Mouse (Mus musculus): ENCODE measurements around the gene Adam22. TPM values are rescaled to one million over a fixed set of nuclear protein-coding genes. Genes with fewer than 3 reads are reported as not detected.

The Adam22 gene
- polyA plus RNA-seq, 1 experiment from 2014 or later = 2.2 TPM

DNA sequence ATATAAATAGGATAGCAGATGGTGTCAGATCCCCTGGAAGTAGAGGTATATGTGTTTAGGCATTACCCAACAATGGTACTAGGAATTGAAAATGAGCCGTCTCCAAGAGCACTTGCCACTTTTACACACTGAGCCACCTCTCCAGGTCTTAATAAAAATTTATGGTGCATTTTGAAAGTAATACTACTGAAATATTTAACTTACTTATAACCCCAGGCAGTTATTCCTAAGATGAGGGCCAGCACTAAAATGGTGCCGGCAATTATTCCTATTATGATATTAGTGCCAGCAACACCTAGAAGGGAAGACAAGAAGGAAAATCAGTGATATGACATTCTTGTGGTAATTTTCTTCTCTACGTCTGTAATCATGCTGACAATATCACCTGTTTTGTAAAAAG, 256.3 kb downstream of the Adam22 start:
- Histone ChIP-seq H3K9ac (ENCODE audit: low read depth, low read length) (no peak overlapping the region), H3K36me3 (ENCODE audit: control insufficient read depth, insufficient read depth, low read length) (no peaks in the 10 kb centered on the region), H3K4me1 (replicated peaks; ENCODE audit: control insufficient read depth, insufficient read depth, low read length) (no peaks in the 10 kb centered on the region), H3K27me3 (replicated peaks; ENCODE audit: control insufficient read depth, insufficient read depth, low read length) (no peaks in the 10 kb centered on the region), H3K4me2 (no peak overlapping the region), H3K4me3 (ENCODE audit: low read depth, low read length) (no peak overlapping the region), H3K9me3 (ENCODE audit: control insufficient read depth, low read length) (no peaks in the 10 kb centered on the region), H3K27ac (ENCODE audit: low read depth, low read length) (no peak overlapping the region)
- DNase-seq (ENCODE audit: low spot score) (no peak), ATAC-seq (replicated peaks; ENCODE audit: low FRiP score) (no peak)
- 87% methylated on average over 3 of the region's 3 CpGs for WGBS

DNA sequence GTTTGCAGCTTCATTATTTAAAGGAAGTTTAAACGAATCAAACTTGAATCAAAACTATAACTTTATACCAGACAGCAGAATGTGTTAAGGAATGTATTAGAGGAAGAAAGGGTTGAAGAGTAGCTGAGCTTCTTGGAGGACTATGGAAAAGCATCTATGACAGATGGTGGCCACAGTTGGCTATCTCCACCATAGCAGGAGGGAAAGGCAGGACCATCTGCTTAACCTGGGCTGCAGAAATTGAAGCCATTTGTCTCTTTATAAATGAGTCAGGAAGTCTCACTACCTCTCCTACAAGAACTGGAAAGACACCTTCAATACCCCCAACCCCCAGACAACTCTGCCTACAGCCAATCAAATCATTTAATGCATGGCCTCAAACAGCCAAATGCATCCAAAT, 272.3 kb downstream of the Adam22 start:
- H3K9ac ChIP-seq (ENCODE audit: low read depth, low read length) = no peak overlapping the region
- H3K4me1 ChIP-seq (replicated peaks; ENCODE audit: control insufficient read depth, insufficient read depth, low read length) = no peaks in the 10 kb centered on the region
- no peaks in the 10 kb centered on the region for H3K27me3 ChIP-seq (replicated peaks; ENCODE audit: control insufficient read depth, insufficient read depth, low read length)
- no peak for DNase-seq (ENCODE audit: low spot score)
- no peak overlapping the region for H3K27ac ChIP-seq (ENCODE audit: low read depth, low read length)
- H3K4me3 ChIP-seq (ENCODE audit: low read depth, low read length) = no peak overlapping the region
- H3K36me3 ChIP-seq (ENCODE audit: control insufficient read depth, insufficient read depth, low read length) = no peaks in the 10 kb centered on the region
- H3K4me2 ChIP-seq = no peak overlapping the region
- no peak for ATAC-seq (replicated peaks; ENCODE audit: low FRiP score)
- H3K9me3 ChIP-seq (ENCODE audit: control insufficient read depth, low read length) = no peaks in the 10 kb centered on the region
- WGBS = 74% methylated on average over 1 of the region's 1 CpGs

DNA sequence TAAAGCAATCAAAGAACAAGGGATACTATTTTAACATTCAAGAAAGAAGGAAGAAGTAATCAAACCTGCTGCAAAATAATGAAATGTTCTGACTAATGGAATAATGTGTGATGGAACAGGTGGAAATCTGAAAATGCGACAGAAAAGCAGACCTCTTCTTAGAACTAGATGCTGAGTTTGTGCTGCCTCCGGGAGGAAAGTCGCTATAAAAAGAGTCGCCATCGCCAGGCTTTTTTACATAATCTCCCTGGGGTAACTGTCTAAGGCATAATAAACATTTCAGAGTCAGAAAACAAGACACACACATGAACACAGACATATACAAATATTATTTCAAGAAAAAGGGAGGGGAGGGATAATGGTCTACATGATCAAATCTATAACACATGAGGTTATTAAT, 273.0 kb downstream of the Adam22 start:
- no peaks in the 10 kb centered on the region for H3K27me3 ChIP-seq (replicated peaks; ENCODE audit: control insufficient read depth, insufficient read depth, low read length)
- no peaks in the 10 kb centered on the region for H3K36me3 ChIP-seq (ENCODE audit: control insufficient read depth, insufficient read depth, low read length)
- no peaks in the 10 kb centered on the region for H3K9me3 ChIP-seq (ENCODE audit: control insufficient read depth, low read length)
- H3K9ac ChIP-seq (ENCODE audit: low read depth, low read length) = no peak overlapping the region
- H3K4me3 ChIP-seq (ENCODE audit: low read depth, low read length) = no peak overlapping the region
- no peak overlapping the region for H3K4me2 ChIP-seq
- H3K27ac ChIP-seq (ENCODE audit: low read depth, low read length) = no peak overlapping the region
- DNase-seq (ENCODE audit: low spot score) (no peak), ATAC-seq (replicated peaks; ENCODE audit: low FRiP score) (no peak)
- no peaks in the 10 kb centered on the region for H3K4me1 ChIP-seq (replicated peaks; ENCODE audit: control insufficient read depth, insufficient read depth, low read length)
- 77% methylated on average over 5 of the region's 5 CpGs for WGBS

DNA sequence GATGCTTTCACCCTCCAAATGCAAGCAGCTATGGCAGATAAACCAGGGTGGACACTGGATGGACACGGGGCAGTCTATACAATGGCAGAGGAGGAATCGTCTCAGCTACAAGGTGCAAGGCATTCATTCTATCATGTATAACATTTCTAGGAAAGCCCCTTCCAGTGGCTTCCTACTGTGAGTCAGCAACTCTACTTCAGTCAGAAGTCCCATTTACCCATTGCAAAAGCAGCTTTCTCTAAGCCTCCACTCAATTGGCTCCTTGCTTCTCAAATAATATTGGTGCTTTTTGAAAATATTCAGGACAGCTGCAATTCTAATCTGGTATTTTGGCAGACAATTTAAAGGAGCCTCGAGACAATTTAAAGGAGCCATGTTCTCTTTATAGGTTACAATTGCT, 279.8 kb downstream of the Adam22 start:
- WGBS = 77% methylated on average over 3 of the region's 3 CpGs
- Histone ChIP-seq H3K9me3 (ENCODE audit: control insufficient read depth, low read length) (no peaks in the 10 kb centered on the region), H3K27me3 (replicated peaks; ENCODE audit: control insufficient read depth, insufficient read depth, low read length) (no peaks in the 10 kb centered on the region), H3K27ac (ENCODE audit: low read depth, low read length) (no peak overlapping the region), H3K4me2 (no peak overlapping the region), H3K36me3 (ENCODE audit: control insufficient read depth, insufficient read depth, low read length) (no peaks in the 10 kb centered on the region), H3K4me1 (replicated peaks; ENCODE audit: control insufficient read depth, insufficient read depth, low read length) (no peaks in the 10 kb centered on the region), H3K4me3 (ENCODE audit: low read depth, low read length) (no peak overlapping the region), H3K9ac (ENCODE audit: low read depth, low read length) (no peak overlapping the region)
- no peak for ATAC-seq (replicated peaks; ENCODE audit: low FRiP score)
- DNase-seq (ENCODE audit: low spot score) = no peak

DNA sequence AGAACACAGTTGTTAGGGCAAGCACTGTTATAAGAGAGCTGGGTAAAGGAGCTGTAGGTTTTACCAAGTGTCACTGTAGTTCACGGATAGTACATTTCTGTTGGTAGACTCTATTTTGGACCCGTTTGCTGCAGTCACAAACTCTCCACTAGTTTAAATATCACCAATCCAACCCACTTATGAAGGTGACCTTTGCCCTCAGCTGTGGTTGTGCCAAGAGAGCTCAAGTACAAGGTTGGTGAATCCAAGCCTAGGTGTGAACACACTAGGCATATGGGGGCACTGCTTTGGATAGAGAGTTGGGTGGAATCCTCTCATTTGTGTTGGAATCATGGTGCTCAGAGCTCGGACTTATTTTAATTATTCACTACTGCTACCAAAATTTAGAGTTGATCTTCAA, 282.3 kb downstream of the Adam22 start:
- Histone ChIP-seq H3K36me3 (ENCODE audit: control insufficient read depth, insufficient read depth, low read length) (no peaks in the 10 kb centered on the region), H3K27ac (ENCODE audit: low read depth, low read length) (no peak overlapping the region), H3K9ac (ENCODE audit: low read depth, low read length) (no peak overlapping the region), H3K4me3 (ENCODE audit: low read depth, low read length) (no peak overlapping the region), H3K9me3 (ENCODE audit: control insufficient read depth, low read length) (no peaks in the 10 kb centered on the region), H3K27me3 (replicated peaks; ENCODE audit: control insufficient read depth, insufficient read depth, low read length) (no peaks in the 10 kb centered on the region), H3K4me2 (no peak overlapping the region), H3K4me1 (replicated peaks; ENCODE audit: control insufficient read depth, insufficient read depth, low read length) (no peaks in the 10 kb centered on the region)
- ATAC-seq (replicated peaks; ENCODE audit: low FRiP score) (no peak), DNase-seq (ENCODE audit: low spot score) (no peak)
- WGBS = 93% methylated on average over 3 of the region's 3 CpGs

DNA sequence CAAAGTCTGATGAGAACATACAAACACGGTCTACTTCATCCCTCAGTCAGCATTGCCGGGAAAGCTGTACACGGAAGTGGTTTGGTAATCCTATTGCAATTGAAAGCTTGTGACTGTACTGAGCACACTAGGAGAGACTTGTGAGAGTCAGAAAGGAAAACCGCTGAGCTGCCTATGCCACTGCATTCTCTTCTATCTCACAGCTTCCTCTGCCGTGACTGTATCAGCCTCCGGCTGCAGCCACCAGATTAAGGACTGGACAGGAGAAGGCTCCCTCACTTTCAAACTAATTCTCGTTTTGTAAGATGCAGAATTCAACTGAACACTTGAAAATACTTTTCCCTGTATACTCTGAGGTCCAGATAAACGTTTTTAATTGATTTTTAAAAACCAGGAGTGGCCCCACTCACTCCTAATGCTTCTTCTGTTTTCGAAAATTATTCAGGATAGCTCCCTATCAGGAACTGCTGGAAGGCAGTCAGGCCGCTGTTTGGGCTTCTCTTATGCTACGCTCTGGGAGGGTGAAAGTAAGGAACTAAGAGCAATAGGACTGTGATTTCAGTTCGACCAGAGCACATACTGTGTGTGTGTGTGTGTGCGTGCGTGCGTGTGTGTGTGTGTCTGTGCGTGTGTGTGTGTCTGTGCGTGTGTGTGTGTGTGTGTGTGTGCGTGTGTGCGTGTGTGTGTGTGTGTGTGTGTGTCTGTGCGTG, 285.0 kb downstream of the Adam22 start:
- 61% methylated on average over 20 of the region's 20 CpGs for WGBS
- H3K4me3 ChIP-seq (ENCODE audit: low read depth, low read length) = no peak overlapping the region

DNA sequence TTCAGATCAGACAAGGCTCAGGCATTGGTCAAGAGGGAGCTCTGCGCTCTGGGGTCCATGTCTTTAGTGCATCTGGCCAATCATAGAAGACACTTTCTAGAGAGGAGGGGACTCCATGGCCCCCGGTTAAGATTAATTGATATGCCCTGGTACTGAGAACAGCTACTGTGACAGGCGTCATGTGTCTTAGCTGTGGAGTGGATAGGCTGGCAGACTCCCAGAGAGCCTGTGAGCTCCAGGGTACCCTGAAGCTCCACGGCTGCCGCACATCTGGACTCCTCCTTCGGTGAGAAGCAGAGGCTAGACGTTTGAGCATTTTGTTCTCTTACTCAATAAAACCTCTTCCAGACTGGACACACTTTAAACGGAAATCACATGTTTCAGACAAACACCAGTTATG, 290.5 kb downstream of the Adam22 start:
- no peak overlapping the region for H3K9ac ChIP-seq (ENCODE audit: low read depth, low read length)
- DNase-seq (ENCODE audit: low spot score) = no peak
- no peak for ATAC-seq (replicated peaks; ENCODE audit: low FRiP score)
- WGBS = 83% methylated on average over 8 of the region's 8 CpGs
- peaks cover 3% of the 10 kb centered on the region; the same call in 1 of the 2 replicates for H3K36me3 ChIP-seq (ENCODE audit: control insufficient read depth, insufficient read depth, low read length)
- no peaks in the 10 kb centered on the region for H3K27me3 ChIP-seq (replicated peaks; ENCODE audit: control insufficient read depth, insufficient read depth, low read length)
- H3K27ac ChIP-seq (ENCODE audit: low read depth, low read length) = no peak overlapping the region
- H3K4me1 ChIP-seq (replicated peaks; ENCODE audit: control insufficient read depth, insufficient read depth, low read length) = no peaks in the 10 kb centered on the region
- H3K4me2 ChIP-seq = no peak overlapping the region
- H3K4me3 ChIP-seq (ENCODE audit: low read depth, low read length) = no peak overlapping the region
- H3K9me3 ChIP-seq (ENCODE audit: control insufficient read depth, low read length) = no peaks in the 10 kb centered on the region

More for the DNA sequence above, 285.0 kb downstream of the Adam22 start:
- peak; percentile 72 for ATAC-seq (replicated peaks; ENCODE audit: low FRiP score)
- Histone ChIP-seq H3K36me3 (ENCODE audit: control insufficient read depth, insufficient read depth, low read length) (no peaks in the 10 kb centered on the region), H3K27ac (ENCODE audit: low read depth, low read length) (no peak overlapping the region), H3K9me3 (ENCODE audit: control insufficient read depth, low read length) (no peaks in the 10 kb centered on the region), H3K9ac (ENCODE audit: low read depth, low read length) (no peak overlapping the region), H3K4me2 (no peak overlapping the region), H3K27me3 (replicated peaks; ENCODE audit: control insufficient read depth, insufficient read depth, low read length) (no peaks in the 10 kb centered on the region), H3K4me1 (replicated peaks; ENCODE audit: control insufficient read depth, insufficient read depth, low read length) (no peaks in the 10 kb centered on the region)
- DNase-seq (ENCODE audit: low spot score) = no peak

DNA sequence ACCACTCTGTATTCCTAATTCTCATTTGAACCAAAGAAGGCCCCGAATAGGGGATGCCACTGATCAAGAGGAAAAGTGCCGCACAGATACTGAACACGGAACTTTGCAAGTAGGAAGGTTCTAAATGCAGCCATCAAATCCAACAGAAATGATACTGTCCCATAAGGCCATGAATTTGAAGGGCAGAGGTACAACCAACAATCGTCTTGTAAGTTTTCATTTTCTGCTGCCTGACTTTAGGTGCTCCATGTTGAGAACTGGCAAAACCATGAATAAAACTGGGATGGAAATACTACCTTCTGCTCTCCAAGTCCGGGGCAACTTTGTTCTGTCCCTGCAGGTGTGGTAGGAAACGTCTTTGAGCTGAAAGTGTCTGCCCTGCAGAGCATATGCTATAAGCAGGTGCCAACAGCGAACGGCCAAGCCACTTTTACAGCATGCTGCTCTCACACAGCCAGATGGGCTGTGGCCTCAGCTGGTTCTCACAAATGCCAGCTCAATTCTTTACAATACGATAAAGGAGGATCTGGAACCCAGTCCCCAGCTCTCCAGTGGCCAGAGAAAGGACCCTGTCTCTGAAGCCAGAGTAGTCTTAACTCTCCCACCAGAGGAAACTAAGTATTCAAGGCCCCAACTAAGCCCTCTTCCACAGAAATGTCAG, 293.9 kb downstream of the Adam22 start:
- H3K4me2 ChIP-seq = no peak overlapping the region
- no peak overlapping the region for H3K9ac ChIP-seq (ENCODE audit: low read depth, low read length)
- H3K4me3 ChIP-seq (ENCODE audit: low read depth, low read length) = no peak overlapping the region
- H3K9me3 ChIP-seq (ENCODE audit: control insufficient read depth, low read length) = no peaks in the 10 kb centered on the region
- H3K36me3 ChIP-seq (ENCODE audit: control insufficient read depth, insufficient read depth, low read length) = peaks cover 3% of the 10 kb centered on the region; the same call in 1 of the 2 replicates
- DNase-seq (ENCODE audit: low spot score) = no peak
- no peak for ATAC-seq (replicated peaks; ENCODE audit: low FRiP score)
- no peaks in the 10 kb centered on the region for H3K4me1 ChIP-seq (replicated peaks; ENCODE audit: control insufficient read depth, insufficient read depth, low read length)
- WGBS = 90% methylated on average over 9 of the region's 9 CpGs
- H3K27ac ChIP-seq (ENCODE audit: low read depth, low read length) = no peak overlapping the region
- H3K27me3 ChIP-seq (replicated peaks; ENCODE audit: control insufficient read depth, insufficient read depth, low read length) = no peaks in the 10 kb centered on the region

DNA sequence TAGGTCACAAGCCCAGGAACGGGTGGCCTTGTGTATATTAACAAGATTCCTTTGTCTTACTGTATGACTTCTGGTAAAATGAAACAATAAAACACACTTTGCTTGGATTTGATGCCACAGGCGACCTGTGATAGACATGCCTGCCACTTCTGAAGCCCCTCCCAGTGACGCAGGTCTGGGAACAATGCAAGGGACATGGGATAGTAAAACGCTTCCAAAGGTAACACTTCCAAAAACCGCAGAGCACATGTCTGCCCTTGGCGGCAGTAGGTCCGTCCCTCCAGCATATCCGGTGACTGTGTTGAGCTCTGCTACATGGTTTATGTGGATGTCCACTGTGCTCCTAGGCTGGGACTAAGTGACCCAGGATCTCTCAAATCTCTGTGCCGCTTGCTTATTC, 294.6 kb downstream of the Adam22 start:
- Histone ChIP-seq H3K9me3 (ENCODE audit: control insufficient read depth, low read length) (no peaks in the 10 kb centered on the region), H3K36me3 (ENCODE audit: control insufficient read depth, insufficient read depth, low read length) (peaks cover 3% of the 10 kb centered on the region; the same call in 1 of the 2 replicates)
- no peak for DNase-seq (ENCODE audit: low spot score)

More for the DNA sequence above, 294.6 kb downstream of the Adam22 start:
- Histone ChIP-seq H3K4me3 (ENCODE audit: low read depth, low read length) (no peak overlapping the region), H3K4me1 (replicated peaks; ENCODE audit: control insufficient read depth, insufficient read depth, low read length) (no peaks in the 10 kb centered on the region), H3K27me3 (replicated peaks; ENCODE audit: control insufficient read depth, insufficient read depth, low read length) (no peaks in the 10 kb centered on the region), H3K4me2 (no peak overlapping the region), H3K9ac (ENCODE audit: low read depth, low read length) (no peak overlapping the region), H3K27ac (ENCODE audit: low read depth, low read length) (no peak overlapping the region)
- no peak for ATAC-seq (replicated peaks; ENCODE audit: low FRiP score)
- WGBS = 88% methylated on average over 9 of the region's 9 CpGs
